Mouse (Mus musculus) olfactory bulb, adult 2 months (tissue): ENCODE results near the gene Atf7.

Experiments
- CTCF ChIP-seq: fragments of 200-500 bp; IDR thresholded peaks from 2 replicates; pipeline ENCODE4 v1.5.1; 2012; ENCODE audit warnings: low read depth, mild to moderate bottlenecking, low read length, moderate library complexity; ENCODE audit not compliant: insufficient read depth
- POLR2A ChIP-seq: fragments of 200-500 bp; IDR thresholded peaks from 2 replicates; pipeline ENCODE4 v1.6.1; 2012; ENCODE audit warnings: mild to moderate bottlenecking, low read depth, low read length, moderate library complexity; ENCODE audit not compliant: insufficient read depth

DNA sequence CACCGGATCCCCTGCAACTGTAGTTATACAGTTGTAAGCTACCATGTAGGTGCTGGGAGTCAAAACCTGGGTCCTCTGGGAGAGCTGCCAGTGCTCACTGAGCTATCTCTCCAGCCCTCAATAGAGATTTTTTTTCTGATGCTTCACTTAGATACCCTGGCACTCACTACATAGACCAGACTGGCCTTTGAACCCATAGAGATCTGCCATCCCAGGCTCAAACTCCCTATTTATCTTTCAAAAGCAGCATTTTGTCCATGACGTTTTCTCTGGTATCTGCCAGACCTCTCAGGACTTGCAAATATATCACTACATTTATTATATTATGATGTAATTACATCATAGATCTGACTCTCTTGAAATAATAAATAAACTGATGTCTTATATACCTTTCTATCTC is 46.9 kb downstream of the Atf7 start:
- no peak for TF ChIP-seq CTCF
- no peak for TF ChIP-seq POLR2A
